Mouse (Mus musculus) forebrain, embryonic 13.5 days (tissue): ENCODE data around the gene Aanat. TPM values are rescaled to one million over a fixed set of nuclear protein-coding genes. Genes with fewer than 3 reads are reported as not detected.
"Not testable (repeated sequence)": the region's sequence is repeated elsewhere in the genome, so short reads cannot be mapped to it uniquely, and the experiment has no call there.

Experiments used
- ATAC-seq: fragments of 200-750 bp; cut with Nextera tagmentation; 2 replicates; pipeline ENCODE4 v1.8.0; 2017
- H3K27ac ChIP-seq: fragments of 300-500 bp; sonication (generic); 2 replicates; pipeline ENCODE4 v1.5.1; 2015; ENCODE audit warnings: inconsistent platforms, mild to moderate bottlenecking, moderate library complexity
- H3K27me3 ChIP-seq: fragments of 300-500 bp; sonication (generic); 2 replicates; pipeline ENCODE4 v1.6.1; 2015; ENCODE audit warnings: mild to moderate bottlenecking, inconsistent platforms
- H3K36me3 ChIP-seq: fragments of 300-500 bp; sonication (generic); 2 replicates; pipeline ENCODE4 v1.6.1; 2015; ENCODE audit warnings: mild to moderate bottlenecking, inconsistent platforms; ENCODE audit not compliant: poor library complexity, severe bottlenecking
- H3K4me1 ChIP-seq: fragments of 300-500 bp; sonication (generic); 2 replicates; pipeline ENCODE4 v1.6.1; 2015; ENCODE audit warnings: inconsistent platforms
- H3K4me2 ChIP-seq: fragments of 300-500 bp; sonication (generic); 2 replicates; pipeline ENCODE4 v1.6.1; 2015; ENCODE audit warnings: inconsistent platforms, mild to moderate bottlenecking, moderate library complexity
- H3K4me3 ChIP-seq: fragments of 300-500 bp; sonication (generic); 2 replicates; pipeline ENCODE4 v1.5.1; 2015; ENCODE audit warnings: mild to moderate bottlenecking, inconsistent platforms
- H3K9ac ChIP-seq: fragments of 300-500 bp; sonication (generic); 2 replicates; pipeline ENCODE4 v1.6.1; 2015; ENCODE audit warnings: mild to moderate bottlenecking, inconsistent platforms
- H3K9me3 ChIP-seq: fragments of 300-500 bp; sonication (generic); replicated peaks from 2 replicates; pipeline ENCODE4 v1.6.1; 2016; ENCODE audit warnings: inconsistent platforms
- WGBS: fragments of 180-500 bp; shearing (Covaris S2); methylation state at CpG from one replicate; pipeline ENCODE4 v1.1.7; 2015; 5-methylcytosine and 5-hydroxymethylcytosine counted together
- polyA plus RNA-seq: library from polyadenylated mRNA; unstranded; fragments of >200 nt; fragmentation: Nextera tagmentation; extraction: Ambion mirVana; gene quantifications from 2 replicates; pipeline ENCODE4 v1.2.1, GENCODE M21; 2015

Aanat gene
- polyA plus RNA-seq, 1 experiment from 2014 or later = 0.25 TPM

DNA sequence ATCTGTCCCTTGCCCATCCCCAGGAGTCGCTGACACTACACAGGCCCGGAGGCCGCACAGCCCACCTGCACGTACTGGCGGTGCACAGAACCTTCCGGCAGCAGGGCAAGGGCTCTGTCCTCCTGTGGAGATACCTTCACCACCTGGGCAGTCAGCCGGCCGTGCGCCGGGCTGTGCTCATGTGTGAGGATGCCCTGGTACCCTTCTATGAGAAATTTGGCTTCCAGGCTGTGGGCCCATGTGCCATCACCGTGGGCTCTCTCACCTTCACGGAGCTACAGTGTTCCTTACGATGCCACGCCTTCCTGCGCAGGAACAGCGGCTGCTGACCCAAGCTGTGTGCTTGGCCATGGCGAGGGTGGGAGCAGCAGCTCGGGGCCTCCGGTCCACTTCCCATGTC is 10.5 kb downstream of the Aanat start:
- WGBS = 88% methylated on average over 19 of the region's 19 CpGs
- no peaks in the 10 kb centered on the region for H3K36me3 ChIP-seq
- H3K27me3 ChIP-seq = no peaks in the 10 kb centered on the region
- no peaks in the 10 kb centered on the region for H3K9me3 ChIP-seq
- H3K4me3 ChIP-seq = no peak overlapping the region
- H3K4me2 ChIP-seq = no peak overlapping the region
- H3K4me1 ChIP-seq = peaks cover 20% of the 10 kb centered on the region
- no peak overlapping the region for H3K27ac ChIP-seq
- no peak for ATAC-seq
- no peak overlapping the region for H3K9ac ChIP-seq

GRCm38 (mm10) chr11:116598193-116598592 is 12.0 kb downstream of the Aanat start:
- Histone ChIP-seq H3K9me3 (no peaks in the 10 kb centered on the region), H3K27ac (0 out of 2 replicates have a peak overlapping the region, but pooled peaks have one; percentile 28), H3K4me3 (no peak overlapping the region), H3K27me3 (no peaks in the 10 kb centered on the region), H3K4me1 (peaks cover 9% of the 10 kb centered on the region), H3K9ac (peak overlapping the region; percentile 46), H3K4me2 (no peak overlapping the region), H3K36me3 (no peaks in the 10 kb centered on the region)
- no peak for ATAC-seq
- WGBS = 87% methylated on average over 8 of the region's 8 CpGs

- no peak for ATAC-seq
- H3K36me3 ChIP-seq = no peaks in the 10 kb centered on the region
- peaks cover 4% of the 10 kb centered on the region; the same call in 1 of the 2 replicates for H3K4me1 ChIP-seq
- H3K4me2 ChIP-seq = no peak overlapping the region
- WGBS = 91% methylated on average over 15 of the region's 15 CpGs
- H3K27ac ChIP-seq = no peak overlapping the region
- no peak overlapping the region for H3K9ac ChIP-seq
- H3K4me3 ChIP-seq = no peak overlapping the region
- no peaks in the 10 kb centered on the region for H3K27me3 ChIP-seq
- no peaks in the 10 kb centered on the region for H3K9me3 ChIP-seq
These were observed 13.0 kb downstream of the Aanat start for GRCm38 (mm10) chr11:116599230-116599629.

GRCm38 (mm10) chr11:116601166-116601565 is 14.9 kb downstream of the Aanat start:
- Histone ChIP-seq H3K9me3 (no peaks in the 10 kb centered on the region), H3K9ac (no peak overlapping the region), H3K4me1 (peaks cover 4% of the 10 kb centered on the region; the same call in 1 of the 2 replicates), H3K4me3 (no peak overlapping the region), H3K27ac (no peak overlapping the region), H3K27me3 (no peaks in the 10 kb centered on the region), H3K4me2 (no peak overlapping the region), H3K36me3 (no peaks in the 10 kb centered on the region)
- no peak for ATAC-seq
- 95% methylated on average over 8 of the region's 8 CpGs for WGBS

DNA sequence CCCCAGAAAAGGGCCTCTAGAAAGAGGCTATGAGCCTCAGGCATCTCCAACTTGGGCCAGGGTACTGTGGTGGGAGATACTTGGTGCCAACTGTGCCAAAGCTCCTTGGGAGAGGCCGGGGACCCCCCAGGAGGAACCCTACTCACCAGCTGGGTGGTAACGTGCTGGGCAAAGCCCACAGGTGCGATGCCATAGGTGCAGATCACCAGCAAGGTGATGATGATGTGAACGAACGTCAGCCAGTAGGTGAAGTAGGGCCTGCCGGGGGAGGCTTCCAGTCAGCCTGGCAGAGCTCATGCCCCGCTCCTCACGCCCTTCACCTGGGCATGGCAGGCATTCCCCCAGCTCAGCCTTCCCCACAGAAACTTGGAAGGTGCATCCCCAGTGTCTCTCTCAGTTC is 15.8 kb downstream of the Aanat start:
- Histone ChIP-seq H3K27me3 (no peaks in the 10 kb centered on the region), H3K27ac (no peak overlapping the region), H3K36me3 (no peaks in the 10 kb centered on the region), H3K4me2 (no peak overlapping the region), H3K4me1 (peaks cover 4% of the 10 kb centered on the region), H3K9me3 (no peaks in the 10 kb centered on the region), H3K9ac (no peak overlapping the region), H3K4me3 (no peak overlapping the region)
- no peak for ATAC-seq
- 90% methylated on average over 8 of the region's 8 CpGs for WGBS

GRCm38 (mm10) chr11:116603339-116603738 is 17.1 kb downstream of the Aanat start:
- H3K36me3 ChIP-seq = no peaks in the 10 kb centered on the region
- peaks cover 3% of the 10 kb centered on the region for H3K4me1 ChIP-seq
- H3K4me2 ChIP-seq = no peak overlapping the region
- H3K27ac ChIP-seq = no peak overlapping the region
- no peak for ATAC-seq
- H3K4me3 ChIP-seq = no peak overlapping the region
- no peak overlapping the region for H3K9ac ChIP-seq
- no peaks in the 10 kb centered on the region for H3K9me3 ChIP-seq
- WGBS = 90% methylated on average over 10 of the region's 10 CpGs
- no peaks in the 10 kb centered on the region for H3K27me3 ChIP-seq

DNA sequence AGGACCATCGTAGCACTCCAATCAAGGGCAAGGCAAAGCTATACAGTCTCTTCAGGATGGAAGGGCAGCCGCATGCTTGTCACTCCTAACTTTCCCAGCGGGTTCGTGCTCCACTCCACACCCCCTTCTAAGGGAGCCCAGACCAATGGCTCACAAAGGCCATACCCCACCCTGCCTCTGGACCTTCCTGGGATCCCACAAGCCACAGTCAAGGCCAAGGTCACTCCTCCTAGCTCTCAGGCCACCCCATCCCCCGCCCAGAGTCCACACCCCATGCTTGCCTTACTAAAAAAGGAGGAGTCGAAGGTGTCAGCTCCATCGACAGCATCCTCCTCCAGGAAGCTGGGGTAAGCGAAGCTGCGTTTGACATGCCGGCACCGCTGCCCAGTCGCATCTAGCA is 17.9 kb downstream of the Aanat start:
- Histone ChIP-seq H3K4me3 (no peak overlapping the region), H3K9me3 (no peaks in the 10 kb centered on the region), H3K4me2 (no peak overlapping the region), H3K27ac (no peak overlapping the region), H3K9ac (no peak overlapping the region), H3K4me1 (no peaks in the 10 kb centered on the region; the same call in 1 of the 2 replicates), H3K27me3 (no peaks in the 10 kb centered on the region), H3K36me3 (no peaks in the 10 kb centered on the region)
- WGBS = 91% methylated on average over 12 of the region's 12 CpGs
- no peak for ATAC-seq

DNA sequence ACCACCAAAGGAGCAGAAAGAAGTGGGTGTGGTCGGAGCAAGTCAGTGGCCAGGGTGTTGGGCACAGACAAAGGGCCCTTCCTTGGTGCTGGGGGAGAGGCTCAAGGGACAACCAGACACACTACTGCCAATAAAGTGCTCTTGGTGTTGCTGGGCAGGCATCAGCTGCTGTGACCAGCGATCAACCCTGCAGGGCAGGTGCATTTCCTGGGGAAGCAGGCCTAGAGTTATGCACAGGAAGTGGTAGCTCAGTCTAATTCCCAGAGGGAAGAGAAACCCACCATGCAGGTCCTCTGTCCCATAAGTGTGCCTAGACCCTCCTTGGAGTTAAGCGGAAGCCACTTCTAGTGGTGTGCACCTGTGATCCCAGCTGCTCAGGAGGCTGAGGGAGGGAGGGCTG is 21.5 kb downstream of the Aanat start:
- Histone ChIP-seq H3K9me3 (no peaks in the 10 kb centered on the region), H3K4me3 (no peak overlapping the region), H3K4me1 (no peaks in the 10 kb centered on the region; the same call in 1 of the 2 replicates), H3K27me3 (no peaks in the 10 kb centered on the region), H3K9ac (no peak overlapping the region), H3K4me2 (no peak overlapping the region), H3K36me3 (no peaks in the 10 kb centered on the region), H3K27ac (no peak overlapping the region)
- WGBS = 93% methylated on average over 3 of the region's 3 CpGs
- ATAC-seq = no peak

GRCm38 (mm10) chr11:116609965-116610630 is 23.9 kb downstream of the Aanat start:
- ATAC-seq = no peak
- H3K36me3 ChIP-seq = no peaks in the 10 kb centered on the region
- no peak overlapping the region for H3K4me2 ChIP-seq
- no peaks in the 10 kb centered on the region for H3K9me3 ChIP-seq
- no peak overlapping the region for H3K27ac ChIP-seq
- H3K27me3 ChIP-seq = no peaks in the 10 kb centered on the region
- H3K4me1 ChIP-seq = no peaks in the 10 kb centered on the region; the same call in 1 of the 2 replicates
- no peak overlapping the region for H3K9ac ChIP-seq
- WGBS = 90% methylated on average over 15 of the region's 15 CpGs
- no peak overlapping the region for H3K4me3 ChIP-seq

DNA sequence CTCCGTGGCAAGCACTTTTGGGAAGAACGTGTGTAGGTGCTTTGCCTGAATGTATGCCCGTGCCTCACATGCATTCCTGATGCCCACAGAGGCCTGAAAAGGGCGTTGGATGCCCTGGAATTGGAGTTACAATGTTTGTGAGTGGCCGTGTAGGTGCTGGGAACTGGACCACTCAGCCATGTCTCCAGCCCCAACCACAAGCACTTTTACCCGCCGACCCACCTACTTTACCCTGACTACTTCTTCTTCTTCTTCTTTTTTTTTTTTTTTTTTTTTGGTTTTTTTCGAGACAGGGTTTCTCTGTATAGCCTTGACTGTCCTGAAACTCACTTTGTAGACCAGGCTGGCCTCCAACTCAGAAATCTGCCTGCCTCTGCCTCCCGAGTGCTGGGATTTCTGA is 24.9 kb downstream of the Aanat start:
- not testable (repeated sequence) for ATAC-seq
- WGBS = 92% methylated on average over 8 of the region's 9 CpGs

GRCm38 (mm10) chr11:116611883-116612282 is 25.7 kb downstream of the Aanat start:
- no peak for ATAC-seq
- H3K9ac ChIP-seq = no peak overlapping the region
- no peaks in the 10 kb centered on the region for H3K9me3 ChIP-seq
- H3K27ac ChIP-seq = no peak overlapping the region
- H3K27me3 ChIP-seq = no peaks in the 10 kb centered on the region
- WGBS = 94% methylated on average over 9 of the region's 9 CpGs
- no peaks in the 10 kb centered on the region for H3K36me3 ChIP-seq
- H3K4me1 ChIP-seq = no peaks in the 10 kb centered on the region; the same call in 1 of the 2 replicates
- H3K4me2 ChIP-seq = no peak overlapping the region
- H3K4me3 ChIP-seq = no peak overlapping the region

More for the DNA sequence above, 24.9 kb downstream of the Aanat start:
- not testable (repeated sequence) for H3K9ac ChIP-seq, H3K4me1 ChIP-seq, H3K27me3 ChIP-seq, H3K4me3 ChIP-seq, H3K36me3 ChIP-seq, H3K9me3 ChIP-seq, H3K27ac ChIP-seq, H3K4me2 ChIP-seq

DNA sequence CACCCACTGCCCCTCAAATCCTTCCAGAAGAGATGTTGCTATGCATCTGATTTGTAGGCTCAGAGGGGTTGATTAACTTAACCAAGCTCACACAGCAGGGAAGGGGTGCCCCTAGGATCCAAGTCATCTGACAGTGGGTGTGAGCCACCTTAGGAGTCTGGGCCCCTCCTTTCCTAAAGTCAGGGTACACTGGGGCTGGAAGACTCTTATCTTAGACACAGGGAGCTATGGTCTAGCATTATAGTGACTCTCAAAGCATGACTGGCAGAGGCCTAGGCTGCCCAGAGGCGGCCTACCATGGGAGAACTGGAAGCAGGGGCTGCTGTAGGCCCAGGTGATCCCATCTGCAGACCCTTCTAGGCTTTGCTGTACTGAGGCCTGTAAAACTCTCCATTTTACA is 26.3 kb downstream of the Aanat start:
- no peak overlapping the region for H3K4me2 ChIP-seq
- H3K4me3 ChIP-seq = no peak overlapping the region
- no peaks in the 10 kb centered on the region for H3K27me3 ChIP-seq
- no peak for ATAC-seq
- H3K9me3 ChIP-seq = no peaks in the 10 kb centered on the region
- H3K4me1 ChIP-seq = no peaks in the 10 kb centered on the region
- no peak overlapping the region for H3K27ac ChIP-seq
- no peaks in the 10 kb centered on the region for H3K36me3 ChIP-seq
- no peak overlapping the region for H3K9ac ChIP-seq
- WGBS = 91% methylated on average over 1 of the region's 1 CpGs

DNA sequence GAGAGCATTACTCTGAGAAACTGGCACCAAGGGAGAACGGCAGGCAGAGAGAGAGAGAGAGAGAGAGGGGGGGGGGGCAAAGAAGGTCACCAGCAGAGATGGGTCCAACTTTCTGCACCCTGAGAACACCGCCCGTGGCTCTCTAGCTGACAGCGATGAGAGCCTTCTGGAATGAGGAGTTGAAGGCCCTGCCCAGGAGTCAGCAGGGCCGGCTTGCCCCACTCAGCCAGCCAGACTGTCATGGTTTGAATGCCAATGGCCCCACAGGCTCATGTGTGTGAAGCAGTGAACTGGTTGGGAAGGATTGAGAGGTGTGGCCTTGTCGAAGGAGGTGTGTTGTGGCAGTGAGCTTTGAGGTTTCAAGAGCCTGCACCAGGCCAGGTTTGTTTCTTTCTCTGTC is 27.0 kb downstream of the Aanat start:
- WGBS = 86% methylated on average over 6 of the region's 6 CpGs
- no peak for ATAC-seq
- H3K9me3 ChIP-seq = no peaks in the 10 kb centered on the region

More for the DNA sequence above, 27.0 kb downstream of the Aanat start:
- Histone ChIP-seq H3K9ac (no peak overlapping the region), H3K36me3 (no peaks in the 10 kb centered on the region), H3K27me3 (no peaks in the 10 kb centered on the region), H3K4me1 (no peaks in the 10 kb centered on the region), H3K27ac (no peak overlapping the region), H3K4me2 (no peak overlapping the region), H3K4me3 (no peak overlapping the region)
